Mouse (Mus musculus): ENCODE results near the gene Nphp3. TPM values are rescaled to one million over a fixed set of nuclear protein-coding genes. Genes with fewer than 3 reads are reported as not detected.

The Nphp3 gene
- 12.4 and 15.8 TPM in 2 replicates for polyA plus RNA-seq (2011; ENCODE audit: insufficient read length, low read depth, missing spikeins)

- H3K4me3 ChIP-seq (ENCODE audit: insufficient read depth, low read length) = peak within 1 kb of the TSS; percentile 66
- peaks cover 6% of the 10 kb centered on the region; the same call in 1 of the 2 replicates for H3K4me1 ChIP-seq (ENCODE audit: control insufficient read depth, insufficient read depth, low read length)
- TF ChIP-seq POLR2A (IDR thresholded peaks at IDR 0.05; ENCODE audit: low read depth, low read length) (peak; percentile 89), CTCF (IDR thresholded peaks at IDR 0.05; ENCODE audit: borderline replicate concordance, insufficient read depth, low read length) (no peak)
- peak within 1 kb of the TSS; percentile 80 for H3K27ac ChIP-seq (ENCODE audit: insufficient read depth, low read length)
Measured at GRCm38 (mm10) chr9:104001921-104002859, at the start of gene Nphp3. Gene Nphp3 (plus strand): TSS chr9:104002544.

- Histone ChIP-seq H3K4me1 (ENCODE audit: control insufficient read depth, insufficient read depth, low read length) (no peaks in the 10 kb centered on the region), H3K27ac (ENCODE audit: insufficient read depth, low read length) (no peak overlapping the region), H3K4me3 (ENCODE audit: insufficient read depth, low read length) (no peak overlapping the region)
- TF ChIP-seq POLR2A (IDR thresholded peaks at IDR 0.05; ENCODE audit: low read depth, low read length) (no peak), CTCF (IDR thresholded peaks at IDR 0.05; ENCODE audit: borderline replicate concordance, insufficient read depth, low read length) (no peak)
Measured at GRCm38 (mm10) chr9:103958722-103959121, 43.6 kb upstream of the Nphp3 start.

GRCm38 (mm10) chr9:103959989-103960388 lies 42.4 kb upstream of the Nphp3 start:
- TF ChIP-seq POLR2A (IDR thresholded peaks at IDR 0.05; ENCODE audit: low read depth, low read length) = no peak
- TF ChIP-seq CTCF (IDR thresholded peaks at IDR 0.05; ENCODE audit: borderline replicate concordance, insufficient read depth, low read length) = no peak
- Histone ChIP-seq H3K4me1 (ENCODE audit: control insufficient read depth, insufficient read depth, low read length) (no peaks in the 10 kb centered on the region), H3K27ac (ENCODE audit: insufficient read depth, low read length) (no peak overlapping the region), H3K4me3 (ENCODE audit: insufficient read depth, low read length) (no peak overlapping the region)

DNA sequence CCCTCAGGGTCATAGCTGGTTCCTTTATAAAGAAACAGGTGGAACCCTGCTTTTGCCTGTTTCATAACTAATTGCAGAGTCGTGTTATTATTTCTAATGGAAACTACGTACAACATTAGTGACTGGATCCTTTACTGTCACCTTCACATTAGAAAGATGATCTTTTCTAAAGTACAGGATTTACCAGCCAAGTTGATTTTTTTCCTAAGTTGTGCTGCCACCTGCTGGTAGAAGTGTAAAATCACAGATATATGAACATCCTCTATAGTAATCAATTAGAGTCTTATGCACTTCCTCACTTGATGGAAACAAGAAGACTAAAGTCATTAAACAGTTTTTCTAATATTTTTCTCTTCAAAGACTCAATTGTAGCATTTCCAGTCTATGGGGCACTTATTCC lies 5.8 kb upstream of the Nphp3 start:
- no peak for TF ChIP-seq POLR2A (IDR thresholded peaks at IDR 0.05; ENCODE audit: low read depth, low read length)
- H3K27ac ChIP-seq (ENCODE audit: insufficient read depth, low read length) = no peak overlapping the region
- no peak overlapping the region for H3K4me3 ChIP-seq (ENCODE audit: insufficient read depth, low read length)
- H3K4me1 ChIP-seq (ENCODE audit: control insufficient read depth, insufficient read depth, low read length) = 0 out of 2 replicates have a peak, but pooled peaks cover 3% of the 10 kb centered on the region

DNA sequence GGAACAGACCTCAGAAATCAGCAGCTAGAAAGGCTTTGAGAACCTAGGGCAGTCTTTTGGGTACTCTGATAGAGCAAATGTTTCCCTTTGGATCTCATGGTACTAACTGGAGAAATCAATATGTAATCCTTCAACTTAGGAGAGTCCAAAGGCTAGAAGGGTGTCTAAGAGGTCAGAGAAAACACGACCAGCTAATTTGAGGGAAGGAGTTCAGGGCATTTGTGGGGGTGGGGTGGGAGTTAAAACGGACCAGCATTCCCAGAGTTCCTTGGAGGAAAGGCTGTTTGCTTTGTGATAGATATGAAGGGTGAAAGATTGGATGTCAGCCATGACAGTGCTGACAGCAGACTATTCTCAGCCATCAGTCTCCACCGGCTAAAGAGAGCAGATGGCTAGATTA lies 1.7 kb upstream of the Nphp3 start:
- no peak overlapping the region for H3K27ac ChIP-seq (ENCODE audit: insufficient read depth, low read length)
- no peak overlapping the region for H3K4me3 ChIP-seq (ENCODE audit: insufficient read depth, low read length)
- no peak for TF ChIP-seq POLR2A (IDR thresholded peaks at IDR 0.05; ENCODE audit: low read depth, low read length)
- peaks cover 6% of the 10 kb centered on the region; the same call in 1 of the 2 replicates for H3K4me1 ChIP-seq (ENCODE audit: control insufficient read depth, insufficient read depth, low read length)

GRCm38 (mm10) chr9:104002913-104003330 lies 578 bp downstream of the Nphp3 start:
- 0 out of 2 replicates have a peak overlapping the region, but pooled peaks have one; percentile 29 for H3K27ac ChIP-seq (ENCODE audit: insufficient read depth, low read length)
- TF ChIP-seq POLR2A (IDR thresholded peaks at IDR 0.05; ENCODE audit: low read depth, low read length) (no peak), CTCF (IDR thresholded peaks at IDR 0.05; ENCODE audit: borderline replicate concordance, insufficient read depth, low read length) (peak; percentile 59)
- H3K4me3 ChIP-seq (ENCODE audit: insufficient read depth, low read length) = peak overlapping the region; percentile 66
- H3K4me1 ChIP-seq (ENCODE audit: control insufficient read depth, insufficient read depth, low read length) = peaks cover 6% of the 10 kb centered on the region; the same call in 1 of the 2 replicates

- H3K27ac ChIP-seq (ENCODE audit: insufficient read depth, low read length) = no peak overlapping the region
- H3K4me1 ChIP-seq (ENCODE audit: control insufficient read depth, insufficient read depth, low read length) = no peaks in the 10 kb centered on the region
- H3K4me3 ChIP-seq (ENCODE audit: insufficient read depth, low read length) = no peak overlapping the region
- TF ChIP-seq CTCF (IDR thresholded peaks at IDR 0.05; ENCODE audit: borderline replicate concordance, insufficient read depth, low read length) (no peak), POLR2A (IDR thresholded peaks at IDR 0.05; ENCODE audit: low read depth, low read length) (no peak)
Measured at GRCm38 (mm10) chr9:104014526-104014925, 12.2 kb downstream of the Nphp3 start.

DNA sequence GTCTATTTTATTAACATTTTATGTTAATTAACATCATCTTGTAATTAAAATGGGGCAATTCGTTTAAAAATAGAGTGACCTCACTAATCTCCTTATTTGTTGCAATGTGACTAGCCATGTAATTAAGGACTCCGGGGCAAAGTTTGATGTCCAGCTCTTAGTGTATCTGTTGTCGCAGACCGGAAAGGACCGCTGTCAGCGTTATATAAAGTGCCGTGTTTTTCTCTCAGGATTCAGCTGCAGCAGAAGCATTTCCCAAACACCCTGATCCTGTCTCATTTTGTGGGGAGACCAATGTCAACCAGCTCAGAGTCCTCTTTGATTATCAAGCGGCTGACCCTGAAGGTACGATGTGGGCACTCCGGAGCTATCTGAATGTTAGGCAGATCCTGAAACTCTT lies 18.7 kb downstream of the Nphp3 start:
- H3K27ac ChIP-seq (ENCODE audit: insufficient read depth, low read length) = no peak overlapping the region
- no peak overlapping the region for H3K4me3 ChIP-seq (ENCODE audit: insufficient read depth, low read length)
- TF ChIP-seq CTCF (IDR thresholded peaks at IDR 0.05; ENCODE audit: borderline replicate concordance, insufficient read depth, low read length) = no peak
- no peaks in the 10 kb centered on the region for H3K4me1 ChIP-seq (ENCODE audit: control insufficient read depth, insufficient read depth, low read length)

DNA sequence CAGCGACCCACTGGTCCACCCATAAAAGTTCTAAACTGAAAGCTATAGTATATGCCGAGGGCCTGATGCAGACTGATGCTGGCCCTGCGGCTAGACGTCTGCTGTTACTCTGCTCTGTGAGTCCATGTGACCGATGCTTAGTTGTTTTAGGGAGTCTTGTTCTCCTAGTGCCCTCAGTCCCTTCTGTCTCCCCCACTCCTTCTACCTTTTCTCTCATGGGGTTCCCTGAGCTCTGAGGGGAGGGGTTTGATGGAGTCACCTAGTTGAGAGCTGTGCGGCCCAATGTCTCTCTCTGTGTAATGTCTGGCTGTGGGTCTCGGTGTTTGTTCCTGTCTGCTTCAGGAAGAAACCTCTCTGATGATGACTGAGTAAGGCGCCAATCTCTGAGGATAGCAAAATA lies 24.8 kb downstream of the Nphp3 start:
- H3K4me1 ChIP-seq (ENCODE audit: control insufficient read depth, insufficient read depth, low read length) = no peaks in the 10 kb centered on the region
- no peak overlapping the region for H3K27ac ChIP-seq (ENCODE audit: insufficient read depth, low read length)
- no peak for TF ChIP-seq POLR2A (IDR thresholded peaks at IDR 0.05; ENCODE audit: low read depth, low read length)
- TF ChIP-seq CTCF (IDR thresholded peaks at IDR 0.05; ENCODE audit: borderline replicate concordance, insufficient read depth, low read length) = no peak

DNA sequence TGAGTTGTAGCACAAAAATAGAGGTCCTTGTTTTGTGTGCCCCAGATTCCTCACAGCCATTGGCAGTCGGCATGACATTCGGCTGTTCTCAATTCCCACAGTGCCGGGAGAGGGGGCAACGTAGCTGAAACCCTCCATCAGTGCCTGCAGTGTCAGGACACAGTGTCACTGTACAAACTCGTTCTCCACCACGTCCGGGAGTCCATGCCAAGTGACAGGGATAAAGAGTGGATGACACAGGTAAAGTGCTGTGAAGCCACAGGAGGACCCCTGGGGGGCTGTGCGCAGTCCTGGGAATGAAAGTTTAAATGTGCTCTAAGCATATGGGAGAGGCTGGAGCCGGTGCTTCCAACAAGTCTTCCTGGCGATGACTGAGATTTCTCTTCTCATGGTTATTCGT lies 27.5 kb downstream of the Nphp3 start:
- TF ChIP-seq CTCF (IDR thresholded peaks at IDR 0.05; ENCODE audit: borderline replicate concordance, insufficient read depth, low read length) (no peak), POLR2A (IDR thresholded peaks at IDR 0.05; ENCODE audit: low read depth, low read length) (no peak)
- H3K27ac ChIP-seq (ENCODE audit: insufficient read depth, low read length) = no peak overlapping the region
- H3K4me1 ChIP-seq (ENCODE audit: control insufficient read depth, insufficient read depth, low read length) = no peaks in the 10 kb centered on the region
- H3K4me3 ChIP-seq (ENCODE audit: insufficient read depth, low read length) = no peak overlapping the region

More for the DNA sequence above, 24.8 kb downstream of the Nphp3 start:
- no peak overlapping the region for H3K4me3 ChIP-seq (ENCODE audit: insufficient read depth, low read length)

Data from embryonic fibroblast, embryonic 13.5 days (primary cell).